Mouse (Mus musculus): Measurements from ENCODE around the gene Zfp341. TPM values are rescaled to one million over a fixed set of nuclear protein-coding genes. Genes with fewer than 3 reads are reported as not detected.

The Zfp341 gene
- polyA plus RNA-seq, 1 experiment from 2014 or later, result 1.00 TPM

DNA sequence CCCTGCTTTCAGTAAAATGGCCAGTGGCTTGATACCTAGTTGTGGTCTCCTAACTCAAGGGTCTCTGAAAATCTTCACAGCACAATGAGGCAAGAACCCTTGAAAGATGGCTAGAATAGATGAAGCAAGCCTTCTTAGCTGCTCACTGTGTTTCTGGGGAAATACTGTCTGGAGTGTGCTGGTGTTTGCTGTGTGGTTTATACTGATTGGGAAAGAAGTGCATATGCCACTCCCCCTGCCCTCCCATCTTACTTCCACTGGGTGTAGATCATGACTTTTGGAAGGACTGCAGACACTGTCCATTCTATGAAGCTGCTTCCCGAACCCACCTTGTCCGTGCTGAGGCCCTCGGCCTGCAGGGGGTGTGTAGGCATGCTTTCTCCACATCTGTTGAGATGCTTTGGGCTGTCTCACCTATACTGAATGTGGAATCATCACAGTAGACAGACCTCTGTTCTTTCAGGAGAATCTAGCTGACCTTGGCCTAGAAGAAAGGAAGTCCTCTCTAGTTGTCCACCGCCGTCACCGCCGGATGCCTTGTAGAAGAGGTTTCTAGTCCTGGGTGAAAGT is 71.9 kb downstream of the Zfp341 start:
- H3K27me3 ChIP-seq, result no peaks in the 10 kb centered on the region
- no peak overlapping the region for H3K4me3 ChIP-seq (replicated peaks)
- peaks cover 17% of the 10 kb centered on the region for H3K4me1 ChIP-seq
- no peaks in the 10 kb centered on the region for H3K9me3 ChIP-seq (replicated peaks)
- no peak overlapping the region for H3K4me2 ChIP-seq
- 89% methylated on average over 7 of the region's 7 CpGs for WGBS
- peaks cover 19% of the 10 kb centered on the region for H3K36me3 ChIP-seq
- H3K27ac ChIP-seq, result no peak overlapping the region
- no peak for ATAC-seq (replicated peaks; ENCODE audit: low FRiP score)
- no peak overlapping the region for H3K9ac ChIP-seq

GRCm38 (mm10) chr2:154685772-154686171 is 72.7 kb downstream of the Zfp341 start:
- 93% methylated on average over 3 of the region's 3 CpGs for WGBS

DNA sequence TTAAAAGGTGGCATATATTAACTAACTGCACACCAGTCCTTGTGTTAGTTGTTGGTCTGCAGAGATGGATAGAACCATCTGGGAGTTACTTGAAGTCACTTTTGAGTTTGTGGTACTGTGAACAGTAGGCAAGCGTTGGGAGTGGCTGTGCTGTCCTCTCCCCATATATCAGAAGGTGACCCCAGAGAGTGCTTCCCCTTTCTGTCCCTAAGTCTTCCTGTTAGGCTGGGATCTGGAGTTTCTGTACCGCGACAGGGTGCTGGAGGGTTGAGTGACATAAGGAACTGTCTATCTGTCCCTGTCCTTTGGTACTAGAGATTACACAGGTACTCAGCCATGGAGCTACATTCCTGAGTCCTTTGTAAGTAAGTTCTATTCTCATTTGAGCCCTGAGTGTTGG is 73.7 kb downstream of the Zfp341 start:
- 77% methylated on average over 3 of the region's 3 CpGs for whole genome bisulfite sequencing

More at GRCm38 (mm10) chr2:154685772-154686171, 72.7 kb downstream of the Zfp341 start:
- Histone ChIP-seq H3K27me3 (no peaks in the 10 kb centered on the region), H3K4me3 (replicated peaks) (no peak overlapping the region), H3K9ac (no peak overlapping the region), H3K9me3 (replicated peaks) (no peaks in the 10 kb centered on the region), H3K4me2 (no peak overlapping the region), H3K4me1 (peaks cover 11% of the 10 kb centered on the region), H3K27ac (no peak overlapping the region), H3K36me3 (peaks cover 27% of the 10 kb centered on the region)
- ATAC-seq (replicated peaks; ENCODE audit: low FRiP score), result no peak

GRCm38 (mm10) chr2:154689391-154689790 is 76.3 kb downstream of the Zfp341 start:
- no peak for ATAC-seq (replicated peaks; ENCODE audit: low FRiP score)
- Histone ChIP-seq H3K4me1 (no peaks in the 10 kb centered on the region), H3K4me3 (replicated peaks) (no peak overlapping the region), H3K9me3 (replicated peaks) (no peaks in the 10 kb centered on the region), H3K27me3 (no peaks in the 10 kb centered on the region), H3K36me3 (peaks cover 57% of the 10 kb centered on the region), H3K4me2 (no peak overlapping the region), H3K27ac (no peak overlapping the region), H3K9ac (no peak overlapping the region)
- WGBS, result 89% methylated on average over 14 of the region's 14 CpGs

More for the DNA sequence above, 73.7 kb downstream of the Zfp341 start:
- Histone ChIP-seq H3K4me1 (peaks cover 6% of the 10 kb centered on the region; the same call in 1 of the 2 replicates), H3K4me2 (no peak overlapping the region), H3K9me3 (replicated peaks) (no peaks in the 10 kb centered on the region), H3K27ac (no peak overlapping the region), H3K4me3 (replicated peaks) (no peak overlapping the region), H3K27me3 (no peaks in the 10 kb centered on the region), H3K36me3 (peaks cover 35% of the 10 kb centered on the region), H3K9ac (no peak overlapping the region)
- no peak for ATAC-seq (replicated peaks; ENCODE audit: low FRiP score)

GRCm38 (mm10) chr2:154690959-154691358 is 77.9 kb downstream of the Zfp341 start:
- Histone ChIP-seq H3K4me1 (no peaks in the 10 kb centered on the region), H3K36me3 (peaks cover 66% of the 10 kb centered on the region), H3K27ac (no peak overlapping the region), H3K9me3 (replicated peaks) (no peaks in the 10 kb centered on the region), H3K4me2 (no peak overlapping the region), H3K9ac (no peak overlapping the region), H3K27me3 (no peaks in the 10 kb centered on the region), H3K4me3 (replicated peaks) (no peak overlapping the region)
- ATAC-seq (replicated peaks; ENCODE audit: low FRiP score), result no peak
- 95% methylated on average over 5 of the region's 5 CpGs for WGBS

GRCm38 (mm10) chr2:154693186-154693940 is 80.3 kb downstream of the Zfp341 start:
- Histone ChIP-seq H3K4me3 (replicated peaks) (no peak overlapping the region), H3K9me3 (replicated peaks) (no peaks in the 10 kb centered on the region), H3K27me3 (no peaks in the 10 kb centered on the region), H3K4me2 (no peak overlapping the region), H3K9ac (no peak overlapping the region), H3K4me1 (no peaks in the 10 kb centered on the region), H3K36me3 (peaks cover 68% of the 10 kb centered on the region), H3K27ac (no peak overlapping the region)
- ATAC-seq (replicated peaks; ENCODE audit: low FRiP score), result 0 out of 2 replicates have a peak, but pooled peaks have one; percentile 33
- WGBS, result 71% methylated on average over 11 of the region's 11 CpGs

GRCm38 (mm10) chr2:154693941-154694256 is 80.8 kb downstream of the Zfp341 start:
- peaks cover 68% of the 10 kb centered on the region for H3K36me3 ChIP-seq
- H3K9ac ChIP-seq, result no peak overlapping the region
- H3K27me3 ChIP-seq, result no peaks in the 10 kb centered on the region
- H3K9me3 ChIP-seq (replicated peaks), result no peaks in the 10 kb centered on the region
- H3K4me1 ChIP-seq, result no peaks in the 10 kb centered on the region
- no peak; the same call in 1 of the 2 replicates for ATAC-seq (replicated peaks; ENCODE audit: low FRiP score)
- 89% methylated on average over 12 of the region's 12 CpGs for WGBS
- no peak overlapping the region for H3K4me2 ChIP-seq
- H3K4me3 ChIP-seq (replicated peaks), result no peak overlapping the region
- H3K27ac ChIP-seq, result no peak overlapping the region

DNA sequence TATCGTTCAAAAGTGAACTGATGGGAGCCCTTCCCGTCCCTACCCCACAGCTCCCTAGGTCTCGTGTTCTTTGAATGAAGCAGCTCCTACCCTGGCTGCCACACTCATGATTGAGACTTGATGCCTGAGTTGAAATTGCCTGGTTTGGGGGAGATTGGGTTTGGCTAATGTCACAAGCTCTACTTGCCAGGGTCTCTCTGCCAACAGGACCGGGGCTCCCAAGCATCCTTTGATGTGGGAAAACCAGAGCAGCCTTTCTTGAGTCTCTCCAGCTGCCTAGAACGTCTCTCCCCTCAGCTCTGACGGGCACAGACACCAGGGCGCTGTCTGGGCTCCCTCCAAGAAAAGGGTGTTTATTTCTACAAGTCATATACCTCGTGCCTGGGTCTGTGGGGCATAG is 82.6 kb downstream of the Zfp341 start:
- H3K27me3 ChIP-seq, result no peaks in the 10 kb centered on the region
- ATAC-seq (replicated peaks; ENCODE audit: low FRiP score), result no peak
- no peaks in the 10 kb centered on the region for H3K9me3 ChIP-seq (replicated peaks)
- WGBS, result 76% methylated on average over 8 of the region's 8 CpGs
- no peak overlapping the region for H3K4me2 ChIP-seq
- no peak overlapping the region for H3K27ac ChIP-seq
- no peak overlapping the region for H3K9ac ChIP-seq
- H3K4me3 ChIP-seq (replicated peaks), result no peak overlapping the region
- peaks cover 57% of the 10 kb centered on the region for H3K36me3 ChIP-seq
- H3K4me1 ChIP-seq, result no peaks in the 10 kb centered on the region

Other genes with a start within 250 kb of the Zfp341 start
- 19.0 and 20.4 TPM in 2 replicates for gene Cdk5rap1, start 240.3 kb upstream of the Zfp341 start, polyA plus RNA-seq (2015; fragmentation: Nextera tagmentation; extraction: Ambion mirVana)
- 12.0 and 12.7 TPM in 2 replicates for gene Snta1, start 205.2 kb upstream of the Zfp341 start, polyA plus RNA-seq (2015; fragmentation: Nextera tagmentation; extraction: Ambion mirVana)
- 38.8 and 46.0 TPM in 2 replicates for gene Cbfa2t2, start 176.8 kb upstream of the Zfp341 start, polyA plus RNA-seq (2015; fragmentation: Nextera tagmentation; extraction: Ambion mirVana)
- gene 1700003F12Rik, start 66.2 kb upstream of the Zfp341 start, polyA plus RNA-seq (2015; fragmentation: Nextera tagmentation; extraction: Ambion mirVana), result 0.58 and 1.7 TPM in 2 replicates
- gene Actl10, start 61.5 kb upstream of the Zfp341 start, polyA plus RNA-seq (2015; fragmentation: Nextera tagmentation; extraction: Ambion mirVana), result 0.19 and 0.22 TPM in 2 replicates
- 1.6 and 2.9 TPM in 2 replicates for gene Necab3, start 54.4 kb upstream of the Zfp341 start, polyA plus RNA-seq (2015; fragmentation: Nextera tagmentation; extraction: Ambion mirVana)
- gene E2f1, start 43.4 kb upstream of the Zfp341 start, polyA plus RNA-seq (2015; fragmentation: Nextera tagmentation; extraction: Ambion mirVana), result 20.7 and 21.0 TPM in 2 replicates
- 27.7 and 29.8 TPM in 2 replicates for gene Pxmp4, start 9.6 kb upstream of the Zfp341 start, polyA plus RNA-seq (2015; fragmentation: Nextera tagmentation; extraction: Ambion mirVana)
- 0.62 TPM in 1 of 2 replicates, not detected in the other for gene 4930519P11Rik, start 140 bp downstream of the Zfp341 start, polyA plus RNA-seq (2015; fragmentation: Nextera tagmentation; extraction: Ambion mirVana)
- 24.6 and 24.8 TPM in 2 replicates for gene Chmp4b, start 38.4 kb downstream of the Zfp341 start, polyA plus RNA-seq (2015; fragmentation: Nextera tagmentation; extraction: Ambion mirVana)
- gene Gm14214, start 156.7 kb downstream of the Zfp341 start, polyA plus RNA-seq (2015; fragmentation: Nextera tagmentation; extraction: Ambion mirVana), result not detected in 2 replicates
- 47.3 and 54.3 TPM in 2 replicates for gene Raly, start 177.8 kb downstream of the Zfp341 start, polyA plus RNA-seq (2015; fragmentation: Nextera tagmentation; extraction: Ambion mirVana)
- 0.66 and 0.91 TPM in 2 replicates for gene a, start 178.1 kb downstream of the Zfp341 start, polyA plus RNA-seq (2015; fragmentation: Nextera tagmentation; extraction: Ambion mirVana)